Mouse (Mus musculus): Measurements from ENCODE around the gene 4930539E08Rik. TPM values are rescaled to one million over a fixed set of nuclear protein-coding genes. Genes with fewer than 3 reads are reported as not detected.

Gene 4930539E08Rik
- polyA plus RNA-seq, 1 experiment from 2014 or later: 1.9 TPM

Other genes starting within 250 kb of the 4930539E08Rik start
- gene Slc26a8, start 225.1 kb downstream of the 4930539E08Rik start, polyA plus RNA-seq (2015; fragmentation: Nextera tagmentation; extraction: Ambion mirVana): 1.5 and 1.8 TPM in 2 replicates
- 25.6 and 28.7 TPM in 2 replicates for gene Mapk14, start 224.0 kb downstream of the 4930539E08Rik start, polyA plus RNA-seq (2015; fragmentation: Nextera tagmentation; extraction: Ambion mirVana)
- gene AC170998.1, start 189.2 kb downstream of the 4930539E08Rik start, polyA plus RNA-seq (2015; fragmentation: Nextera tagmentation; extraction: Ambion mirVana): 3.0 and 3.2 TPM in 2 replicates
- 0.97 and 1.7 TPM in 2 replicates for gene Mapk13, start 146.0 kb downstream of the 4930539E08Rik start, polyA plus RNA-seq (2015; fragmentation: Nextera tagmentation; extraction: Ambion mirVana)
- gene Brpf3, start 114.2 kb downstream of the 4930539E08Rik start, polyA plus RNA-seq (2015; fragmentation: Nextera tagmentation; extraction: Ambion mirVana): 8.1 and 9.6 TPM in 2 replicates
- gene Pnpla1, start 56.9 kb downstream of the 4930539E08Rik start, polyA plus RNA-seq (2015; fragmentation: Nextera tagmentation; extraction: Ambion mirVana): 0.04 TPM in 1 of 2 replicates, not detected in the other
- not detected in 2 replicates for gene Pxt1, start 28.5 kb upstream of the 4930539E08Rik start, polyA plus RNA-seq (2015; fragmentation: Nextera tagmentation; extraction: Ambion mirVana)
- 84.7 and 85.0 TPM in 2 replicates for gene Kctd20, start 36.6 kb upstream of the 4930539E08Rik start, polyA plus RNA-seq (2015; fragmentation: Nextera tagmentation; extraction: Ambion mirVana)
- gene Stk38, start 92.7 kb upstream of the 4930539E08Rik start, polyA plus RNA-seq (2015; fragmentation: Nextera tagmentation; extraction: Ambion mirVana): 83.0 and 88.0 TPM in 2 replicates
- gene Srsf3, start 117.3 kb upstream of the 4930539E08Rik start, polyA plus RNA-seq (2015; fragmentation: Nextera tagmentation; extraction: Ambion mirVana): 411 and 428 TPM in 2 replicates
- gene Cdkn1a, start 175.7 kb upstream of the 4930539E08Rik start, polyA plus RNA-seq (2015; fragmentation: Nextera tagmentation; extraction: Ambion mirVana): 109 and 115 TPM in 2 replicates
- gene Rab44, start 198.8 kb upstream of the 4930539E08Rik start, polyA plus RNA-seq (2015; fragmentation: Nextera tagmentation; extraction: Ambion mirVana): 0.09 TPM in 1 of 2 replicates, not detected in the other